Mouse (Mus musculus) thymus, adult 2 months (tissue): ENCODE measurements around the gene Add3.

Source experiments
- CTCF ChIP-seq: fragments of 200-500 bp; IDR thresholded peaks from 2 replicates; pipeline ENCODE4 v1.5.1; 2012; ENCODE audit warnings: mild to moderate bottlenecking, control low read depth, low read length, moderate library complexity, borderline replicate concordance; ENCODE audit not compliant: control insufficient read depth, poor library complexity, insufficient read depth; ENCODE audit errors: extremely low read depth
- POLR2A ChIP-seq: fragments of 200-500 bp; IDR thresholded peaks from 2 replicates; pipeline ENCODE4 v1.6.1; 2012; ENCODE audit warnings: mild to moderate bottlenecking, low read length, control low read depth, moderate library complexity; ENCODE audit not compliant: control insufficient read depth, poor library complexity, insufficient read depth; ENCODE audit errors: extremely low read depth

DNA sequence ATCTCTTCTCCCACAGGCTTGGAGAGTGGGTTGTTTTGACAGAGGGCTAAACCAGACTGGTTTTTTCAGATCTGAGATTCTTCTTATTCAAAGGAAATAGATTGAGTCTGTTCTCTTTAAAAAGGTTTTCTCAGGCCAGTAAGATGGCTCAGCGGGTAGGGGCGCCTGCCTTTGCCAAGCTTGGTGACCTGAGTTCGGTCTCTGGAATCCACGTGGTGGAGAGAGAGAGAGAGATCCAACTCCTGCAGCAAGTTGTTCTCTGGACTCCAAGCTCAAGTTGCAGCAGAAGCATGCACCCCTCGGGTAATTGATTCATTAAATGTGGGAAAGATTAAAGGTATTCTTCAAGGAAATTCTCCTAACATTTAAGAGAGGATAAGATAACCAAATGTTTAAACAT is 16.9 kb upstream of the Add3 start:
- TF ChIP-seq CTCF (no peak), POLR2A (no peak)
